Mouse (Mus musculus): Measurements from ENCODE around the gene Cgn.

DNA sequence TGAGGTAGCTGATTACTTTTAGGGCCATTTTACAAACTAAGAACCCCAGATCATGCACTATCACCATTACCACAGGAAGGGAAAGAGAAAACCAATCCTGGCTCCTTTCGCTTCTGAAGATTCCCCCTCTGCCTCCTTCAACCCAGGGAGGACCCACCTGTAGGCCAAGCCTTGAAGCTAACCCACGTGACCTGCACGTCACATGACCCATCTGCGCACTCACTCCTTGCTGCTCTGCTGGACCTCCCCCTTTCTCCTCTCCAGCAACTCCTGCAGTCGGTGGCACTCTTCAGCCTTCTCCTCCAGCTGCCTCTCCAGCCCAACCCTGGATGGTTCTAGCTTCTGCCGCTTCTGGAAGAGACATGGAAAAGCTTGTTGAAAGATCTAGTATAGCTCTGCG lies 10.4 kb downstream of the Cgn start:
- TF ChIP-seq CTCF (IDR thresholded peaks at IDR 0.05; ENCODE audit: borderline replicate concordance, extremely low read depth, insufficient read depth, insufficient read length) (no peak), POLR2A (IDR thresholded peaks at IDR 0.05; ENCODE audit: borderline replicate concordance, extremely low read depth, insufficient read depth, insufficient read length, poor library complexity, severe bottlenecking) (no peak)
